Mouse (Mus musculus) CD4-positive helper T cell, adult 2 months (primary cell): Measurements from ENCODE around the gene Rnf149.
A peak's percentile ranks its signal among the peaks of the same experiment; 100 is the strongest.

Experiments used
- DNase-seq: peaks from one replicate; pipeline ENCODE4 v3.0.0-alpha.2; 2012; ENCODE audit warnings: low read depth, missing footprints, low spot score

Rnf149 gene

DNA sequence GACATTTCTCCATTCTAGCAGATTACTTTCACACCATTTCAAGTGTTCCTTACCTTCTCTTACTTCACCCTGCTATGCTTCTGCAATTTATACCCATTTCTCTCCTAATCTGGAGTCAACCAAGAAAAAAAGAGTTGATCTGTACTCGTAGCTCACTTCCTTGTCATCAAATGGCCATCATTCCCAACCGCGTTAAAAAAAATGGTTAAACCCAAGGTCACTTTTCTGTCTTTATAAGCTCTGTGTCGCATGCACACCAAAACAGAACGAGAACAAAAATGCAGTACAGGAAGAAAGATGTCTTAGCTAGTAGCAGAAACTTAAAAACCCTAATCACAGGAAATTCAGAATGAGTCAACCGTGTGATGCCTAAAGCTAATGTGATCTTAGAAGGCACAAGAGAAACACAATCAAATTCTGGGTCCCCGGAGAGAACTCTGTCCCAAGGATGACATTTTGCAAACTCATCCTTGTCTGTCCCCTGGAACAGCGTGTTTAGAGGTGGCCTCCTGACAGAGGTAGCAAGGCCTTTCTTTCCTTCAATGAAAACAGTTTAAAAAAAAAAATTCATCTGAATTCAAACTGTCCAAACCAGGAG, 1.3 kb downstream of the Rnf149 start:
- peak; percentile 49 for DNase-seq

- no peak for DNase-seq
Observed at GRCm38 (mm10) chr1:39573890-39574289, 3.3 kb downstream of the Rnf149 start.

DNA sequence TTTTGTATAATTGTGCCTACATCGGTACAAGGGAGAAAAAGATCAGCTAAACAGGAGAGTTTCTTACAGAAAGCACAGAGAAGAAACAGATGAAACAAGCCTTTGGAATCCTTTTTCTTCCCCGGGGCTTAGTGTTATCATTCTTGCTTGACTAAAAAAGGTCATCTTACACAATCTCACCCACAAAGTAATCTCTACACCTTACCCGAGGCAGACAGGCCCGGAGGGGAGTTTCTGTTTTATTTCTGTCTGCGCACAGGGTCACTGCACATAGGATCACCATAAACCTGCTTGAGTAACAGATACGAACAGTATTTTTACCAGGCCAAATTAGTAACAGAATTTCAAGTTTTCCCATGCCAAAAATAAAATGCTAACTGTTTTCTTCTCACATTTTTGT, 5.6 kb downstream of the Rnf149 start:
- peak; percentile 16 for DNase-seq

- DNase-seq, result no peak
Observed at GRCm38 (mm10) chr1:39568079-39568478, 9.1 kb downstream of the Rnf149 start.

DNA sequence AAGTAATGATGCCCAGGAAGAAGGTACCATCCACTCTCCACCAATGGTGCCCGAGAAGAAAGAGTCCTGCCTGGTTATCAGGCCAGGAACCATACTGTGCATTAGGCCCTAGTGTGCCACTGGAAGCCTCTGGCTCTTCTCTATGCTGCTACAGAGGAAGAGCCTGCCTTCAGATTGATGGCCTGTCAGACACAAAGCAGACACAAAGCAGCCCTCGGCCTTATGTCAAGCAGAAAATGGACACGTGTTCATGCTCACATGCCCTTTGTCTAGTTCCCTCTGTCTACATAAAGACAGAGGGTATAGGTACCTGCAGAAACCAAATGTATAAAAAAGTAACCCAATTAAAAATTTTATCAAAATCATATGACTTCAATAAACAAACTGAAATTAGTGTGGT, 12.6 kb downstream of the Rnf149 start:
- DNase-seq, result no peak

GRCm38 (mm10) chr1:39563161-39563560, 14.0 kb downstream of the Rnf149 start:
- no peak for DNase-seq

GRCm38 (mm10) chr1:39561920-39562319, 15.3 kb downstream of the Rnf149 start:
- DNase-seq, result no peak

DNA sequence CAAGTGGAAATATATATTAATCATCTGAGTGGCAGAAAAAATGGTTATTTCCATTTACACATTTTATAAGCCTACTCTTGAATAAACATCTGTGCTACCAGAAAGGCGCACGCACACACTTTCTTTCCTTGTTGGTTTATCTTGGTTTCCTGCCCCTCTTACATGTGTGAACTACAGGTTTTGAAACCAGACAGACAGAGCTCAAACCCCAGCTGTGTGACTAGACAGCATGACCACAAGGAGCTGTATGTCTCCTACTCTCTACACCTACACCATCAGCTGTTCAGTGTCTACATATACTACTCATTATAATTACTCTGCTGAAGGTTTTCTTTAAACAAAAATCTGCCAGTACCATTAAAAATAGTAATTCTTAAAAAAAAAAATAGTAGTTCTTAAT, 18.2 kb downstream of the Rnf149 start:
- DNase-seq, result peak; percentile 73

- DNase-seq, result peak; percentile 69
Observed at GRCm38 (mm10) chr1:39555556-39556415, 21.4 kb downstream of the Rnf149 start.

DNA sequence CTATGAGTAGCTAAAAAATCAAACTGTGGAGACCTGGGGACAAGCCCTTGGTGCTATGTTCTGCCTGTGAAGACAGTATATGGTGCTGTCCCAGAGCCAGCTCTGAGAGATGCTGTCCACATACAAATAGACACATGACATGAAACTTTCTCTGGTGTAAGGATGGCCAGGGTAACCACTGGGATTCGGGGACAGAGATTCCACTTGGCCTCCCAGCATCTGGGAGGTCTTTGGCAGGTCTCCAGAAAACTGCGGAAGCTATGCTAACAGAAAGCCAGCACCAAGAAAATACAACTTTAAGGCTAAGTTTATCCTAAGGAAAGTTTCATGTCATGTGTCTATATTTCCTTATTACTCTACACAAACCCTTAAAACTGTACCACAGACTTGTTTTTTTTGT, 27.4 kb downstream of the Rnf149 start:
- DNase-seq, result no peak

DNA sequence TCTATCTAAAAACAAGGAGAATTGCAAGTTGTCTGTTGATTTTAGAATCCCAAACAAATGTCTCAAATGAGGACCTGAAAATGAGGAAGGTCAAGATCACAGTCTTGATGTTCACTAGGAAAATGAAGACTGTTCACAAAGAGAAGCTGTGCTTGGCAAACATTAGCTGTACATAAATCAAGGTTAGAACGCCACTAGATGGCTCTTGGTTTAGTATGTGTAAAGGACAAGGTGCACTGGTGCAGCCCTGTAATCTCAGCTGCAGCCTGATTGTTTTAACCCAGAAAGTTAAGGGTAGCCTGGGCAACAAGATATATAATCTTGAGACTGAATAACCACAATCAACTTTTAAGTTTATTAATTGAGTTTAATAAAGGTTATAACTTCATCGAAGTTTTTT, 30.0 kb downstream of the Rnf149 start:
- no peak for DNase-seq

DNA sequence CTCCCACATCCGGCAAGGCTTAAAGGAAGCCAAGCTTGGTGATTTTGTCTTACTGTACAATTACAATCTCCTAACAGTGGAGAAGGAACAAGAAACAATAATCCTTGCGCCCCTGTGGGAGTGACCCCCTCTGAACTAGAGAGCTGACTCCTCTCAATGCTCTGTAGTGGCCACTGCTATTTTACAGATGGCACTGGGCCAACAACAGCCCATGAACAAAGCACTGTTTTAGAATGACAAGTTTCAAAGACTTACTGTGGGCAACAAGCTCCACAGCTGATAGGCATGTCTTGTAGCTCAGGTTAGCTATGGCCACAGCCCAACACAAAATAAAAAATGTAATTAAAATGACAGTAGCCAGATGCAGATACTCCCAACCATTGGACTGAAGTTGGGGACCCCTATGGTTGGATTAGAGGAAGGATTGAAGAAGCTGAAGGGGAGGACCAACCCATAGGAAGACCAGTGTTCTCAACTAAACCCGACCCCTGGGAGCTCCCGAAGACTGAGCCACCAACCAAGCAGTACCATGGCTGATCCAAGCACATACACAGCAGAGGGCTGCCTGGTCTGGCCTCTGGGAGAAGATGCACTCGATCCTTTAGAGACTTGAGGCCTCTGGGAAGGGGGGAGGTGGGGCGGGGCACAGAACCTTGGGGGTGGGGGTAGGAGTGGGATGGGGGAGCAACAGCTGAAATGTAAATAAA, 30.9 kb downstream of the Rnf149 start:
- DNase-seq, result no peak

GRCm38 (mm10) chr1:39545589-39545988, 31.6 kb downstream of the Rnf149 start:
- DNase-seq, result peak; percentile 28

GRCm38 (mm10) chr1:39540592-39540991, 36.6 kb downstream of the Rnf149 start:
- no peak for DNase-seq

- DNase-seq, result no peak
Observed at GRCm38 (mm10) chr1:39537631-39538380, 39.4 kb downstream of the Rnf149 start.

- DNase-seq, result no peak
Observed at GRCm38 (mm10) chr1:39536701-39537100, 40.5 kb downstream of the Rnf149 start.

- DNase-seq, result peak; percentile 98
Observed at GRCm38 (mm10) chr1:39535515-39536311, 41.5 kb downstream of the Rnf149 start.

- no peak for DNase-seq
Observed at GRCm38 (mm10) chr1:39534831-39535230, 42.4 kb downstream of the Rnf149 start, which contains the start of gene Cnot11. Gene Cnot11 (plus strand): TSS chr1:39534992.

DNA sequence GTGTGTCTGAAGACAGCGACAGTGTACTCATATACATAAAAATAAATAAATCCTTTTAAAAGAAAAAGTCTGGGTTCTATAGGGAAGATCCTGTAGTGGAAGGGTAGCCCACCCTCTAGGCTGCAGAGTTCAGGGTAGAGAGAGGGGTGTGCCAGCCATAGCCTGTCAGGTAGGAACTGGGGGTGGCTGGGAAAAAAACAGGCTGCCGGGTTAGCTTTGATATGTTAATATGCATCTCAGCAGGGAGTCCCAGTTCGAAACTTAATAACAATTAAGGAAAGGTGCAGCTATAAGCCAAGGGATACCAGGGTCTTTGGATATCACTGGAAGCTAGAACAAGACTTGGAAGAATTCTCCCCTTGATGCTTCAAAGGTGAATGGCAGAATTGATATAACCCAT, 43.3 kb downstream of the Rnf149 start:
- no peak for DNase-seq

- DNase-seq, result no peak
Observed at GRCm38 (mm10) chr1:39531036-39531435, 46.2 kb downstream of the Rnf149 start.
